Mouse (Mus musculus) forebrain, embryonic 16.5 days (tissue): Measurements from ENCODE around the gene Tbc1d10c. TPM values are rescaled to one million over a fixed set of nuclear protein-coding genes. Genes with fewer than 3 reads are reported as not detected.
"Not testable (repeated sequence)": the region's sequence is repeated elsewhere in the genome, so short reads cannot be mapped to it uniquely, and the experiment has no call there.

Source experiments
- ATAC-seq: fragments of 200-750 bp; cut with Nextera tagmentation; 2 replicates; pipeline ENCODE4 v1.8.0; 2017; ENCODE audit warnings: mild to moderate bottlenecking, moderate library complexity
- H3K27ac ChIP-seq: fragments of 300-500 bp; sonication (generic); 2 replicates; pipeline ENCODE4 v1.5.1; 2014; ENCODE audit warnings: low read length, control low read depth
- H3K27me3 ChIP-seq: fragments of 300-500 bp; sonication (generic); replicated peaks from 2 replicates; pipeline ENCODE4 v1.6.1; 2014; ENCODE audit warnings: low read length; ENCODE audit not compliant: control insufficient read depth, insufficient read depth
- H3K36me3 ChIP-seq: fragments of 300-500 bp; sonication (generic); 2 replicates; pipeline ENCODE4 v1.6.1; 2014; ENCODE audit not compliant: control insufficient read depth, insufficient read depth
- H3K4me1 ChIP-seq: fragments of 300-500 bp; sonication (generic); replicated peaks from 2 replicates; pipeline ENCODE4 v1.6.1; 2014; ENCODE audit warnings: low read length; ENCODE audit not compliant: control insufficient read depth, insufficient read depth
- H3K4me2 ChIP-seq: fragments of 300-500 bp; sonication (generic); 2 replicates; pipeline ENCODE4 v1.6.1; 2014; ENCODE audit warnings: mild to moderate bottlenecking, low read length, control low read depth
- H3K4me3 ChIP-seq: fragments of 300-500 bp; sonication (generic); replicated peaks from 2 replicates; pipeline ENCODE4 v1.5.1; 2014; ENCODE audit warnings: mild to moderate bottlenecking, low read length, control low read depth
- H3K9ac ChIP-seq: fragments of 300-500 bp; sonication (generic); replicated peaks from 2 replicates; pipeline ENCODE4 v1.6.1; 2014; ENCODE audit warnings: low read depth, low read length, control low read depth
- H3K9me3 ChIP-seq: fragments of 300-500 bp; sonication (generic); 2 replicates; pipeline ENCODE4 v1.6.1; 2016; ENCODE audit warnings: low read length; ENCODE audit not compliant: control insufficient read depth
- WGBS: fragments of 180-500 bp; shearing (Covaris S2); extraction: QIAGEN DNeasy Blood & Tissue Kit; methylation state at CpG from one replicate; pipeline ENCODE4 v1.1.7; 2014; 5-methylcytosine and 5-hydroxymethylcytosine counted together
- microRNA-seq: library from miRNA; unstranded; fragments of <30 nt; microRNA quantifications from one replicate; pipeline ENCODE4, GENCODE M21; 2017
- polyA plus RNA-seq: library from polyadenylated mRNA; unstranded; fragments of >200 nt; fragmentation: Nextera tagmentation; extraction: Ambion mirVana; gene quantifications from 2 replicates; pipeline ENCODE4 v1.2.1, GENCODE M21; 2015

Gene Tbc1d10c
- polyA plus RNA-seq, 1 experiment from 2014 or later = 0.42 TPM

GRCm38 (mm10) chr19:4135229-4135962 is 55.7 kb downstream of the Tbc1d10c start:
- H3K27me3 ChIP-seq, H3K4me1 ChIP-seq, ATAC-seq, H3K4me2 ChIP-seq, H3K27ac ChIP-seq, H3K9me3 ChIP-seq, H3K4me3 ChIP-seq, H3K9ac ChIP-seq: not testable (repeated sequence)
- peaks cover 10% of the 10 kb centered on the region for H3K36me3 ChIP-seq
- WGBS = 89% methylated on average over 6 of the region's 6 CpGs

GRCm38 (mm10) chr19:4134354-4134753 is 56.7 kb downstream of the Tbc1d10c start:
- Histone ChIP-seq H3K27me3 (no peaks in the 10 kb centered on the region), H3K4me3 (no peak overlapping the region), H3K4me2 (no peak overlapping the region), H3K9ac (no peak overlapping the region), H3K36me3 (peaks cover 11% of the 10 kb centered on the region), H3K4me1 (no peaks in the 10 kb centered on the region), H3K27ac (no peak overlapping the region), H3K9me3 (no peaks in the 10 kb centered on the region)
- no peak for ATAC-seq
- 94% methylated on average over 4 of the region's 4 CpGs for WGBS

Small RNA genes within 50 kb of the gene (microRNA-seq; reads per million reads assigned to microRNA genes)
- gene Gm26115 = not detected

Other genes with a start within 250 kb of the Tbc1d10c start
- gene Aldh3b3, start 232.6 kb downstream of the Tbc1d10c start, polyA plus RNA-seq = not detected in 2 replicates
- gene Aldh3b2, start 219.0 kb downstream of the Tbc1d10c start, polyA plus RNA-seq = 0.30 and 1.1 TPM in 2 replicates
- 1.5 and 1.7 TPM in 2 replicates for gene Acy3, start 204.7 kb downstream of the Tbc1d10c start, polyA plus RNA-seq
- gene Tbx10, start 198.5 kb downstream of the Tbc1d10c start, polyA plus RNA-seq = not detected in 2 replicates
- 34.0 and 42.1 TPM in 2 replicates for gene Nudt8, start 190.7 kb downstream of the Tbc1d10c start, polyA plus RNA-seq
- gene Gm49405, start 190.7 kb downstream of the Tbc1d10c start, polyA plus RNA-seq = 6.6 and 9.6 TPM in 2 replicates
- gene Doc2g, start 188.0 kb downstream of the Tbc1d10c start, polyA plus RNA-seq = 8.8 and 13.2 TPM in 2 replicates
- 221 and 239 TPM in 2 replicates for gene Ndufv1, start 178.5 kb downstream of the Tbc1d10c start, polyA plus RNA-seq
- 402 and 460 TPM in 2 replicates for gene Gstp1, start 153.3 kb downstream of the Tbc1d10c start, polyA plus RNA-seq
- 1.1 and 4.1 TPM in 2 replicates for gene Gstp2, start 145.3 kb downstream of the Tbc1d10c start, polyA plus RNA-seq
- gene Gstp3, start 131.7 kb downstream of the Tbc1d10c start, polyA plus RNA-seq = not detected in 2 replicates
- not detected in 2 replicates for gene Cabp2, start 109.7 kb downstream of the Tbc1d10c start, polyA plus RNA-seq
- gene Cdk2ap2, start 94.1 kb downstream of the Tbc1d10c start, polyA plus RNA-seq = 76.6 and 80.3 TPM in 2 replicates
- 49.6 and 75.5 TPM in 2 replicates for gene Pitpnm1, start 91.3 kb downstream of the Tbc1d10c start, polyA plus RNA-seq
- 91.4 and 91.6 TPM in 2 replicates for gene Aip, start 65.4 kb downstream of the Tbc1d10c start, polyA plus RNA-seq
- gene Gpr152, start 51.5 kb downstream of the Tbc1d10c start, polyA plus RNA-seq = not detected in 2 replicates
- gene Cabp4, start 47.3 kb downstream of the Tbc1d10c start, polyA plus RNA-seq = 0.22 TPM in 1 of 2 replicates, not detected in the other
- 143 and 145 TPM in 2 replicates for gene Coro1b, start 42.7 kb downstream of the Tbc1d10c start, polyA plus RNA-seq
- 0.39 TPM in 1 of 2 replicates, not detected in the other for gene Ptprcap, start 37.7 kb downstream of the Tbc1d10c start, polyA plus RNA-seq
- 52.6 and 59.8 TPM in 2 replicates for gene Rps6kb2, start 27.9 kb downstream of the Tbc1d10c start, polyA plus RNA-seq
- gene Carns1, start 15.8 kb downstream of the Tbc1d10c start, polyA plus RNA-seq = 2.8 and 4.1 TPM in 2 replicates
- gene Ppp1ca, start 781 bp upstream of the Tbc1d10c start, polyA plus RNA-seq = 551 and 574 TPM in 2 replicates
- 22.6 and 26.1 TPM in 2 replicates for gene Rad9a, start 10.4 kb upstream of the Tbc1d10c start, polyA plus RNA-seq
- 0.40 and 0.49 TPM in 2 replicates for gene Clcf1, start 23.0 kb upstream of the Tbc1d10c start, polyA plus RNA-seq
- gene AC109138.7, start 23.1 kb upstream of the Tbc1d10c start, polyA plus RNA-seq = not detected in 2 replicates
- gene Pold4, start 40.6 kb upstream of the Tbc1d10c start, polyA plus RNA-seq = 19.6 and 21.9 TPM in 2 replicates
- gene Ssh3, start 77.9 kb upstream of the Tbc1d10c start, polyA plus RNA-seq = 7.2 and 11.8 TPM in 2 replicates
- gene Ankrd13d, start 91.9 kb upstream of the Tbc1d10c start, polyA plus RNA-seq = 24.0 and 38.6 TPM in 2 replicates
- gene Grk2, start 114.9 kb upstream of the Tbc1d10c start, polyA plus RNA-seq = 20.6 and 28.1 TPM in 2 replicates
- 38.9 and 42.1 TPM in 2 replicates for gene Kdm2a, start 207.0 kb upstream of the Tbc1d10c start, polyA plus RNA-seq
- gene Rhod, start 248.1 kb upstream of the Tbc1d10c start, polyA plus RNA-seq = 5.3 and 5.7 TPM in 2 replicates